Mouse (Mus musculus) midbrain, embryonic 12.5 days (tissue): ENCODE results near the gene Ufsp1. TPM values are rescaled to one million over a fixed set of nuclear protein-coding genes. Genes with fewer than 3 reads are reported as not detected.

Experiments used
- ATAC-seq: fragments of 200-750 bp; cut with Nextera tagmentation; 2 replicates; pipeline ENCODE4 v1.8.0; 2017; ENCODE audit warnings: low read depth, moderate TSS enrichment, moderate library complexity; ENCODE audit not compliant: low FRiP score
- H3K27ac ChIP-seq: fragments of 300-500 bp; sonication (generic); replicated peaks from 2 replicates; pipeline ENCODE4 v1.5.1; 2016; ENCODE audit warnings: mild to moderate bottlenecking
- H3K27me3 ChIP-seq: fragments of 300-500 bp; sonication (generic); 2 replicates; pipeline ENCODE4 v1.6.1; 2016; ENCODE audit warnings: mild to moderate bottlenecking
- H3K36me3 ChIP-seq: fragments of 300-500 bp; sonication (generic); 2 replicates; pipeline ENCODE4 v1.6.1; 2016
- H3K4me1 ChIP-seq: fragments of 300-500 bp; sonication (generic); 2 replicates; pipeline ENCODE4 v1.6.1; 2016
- H3K4me2 ChIP-seq: fragments of 300-500 bp; sonication (generic); replicated peaks from 2 replicates; pipeline ENCODE4 v1.6.1; 2016; ENCODE audit warnings: mild to moderate bottlenecking, moderate library complexity
- H3K4me3 ChIP-seq: fragments of 300-500 bp; sonication (generic); 2 replicates; pipeline ENCODE4 v1.5.1; 2016; ENCODE audit warnings: mild to moderate bottlenecking
- H3K9ac ChIP-seq: fragments of 300-500 bp; sonication (generic); replicated peaks from 2 replicates; pipeline ENCODE4 v1.6.1; 2016; ENCODE audit warnings: mild to moderate bottlenecking, moderate library complexity
- H3K9me3 ChIP-seq: fragments of 300-500 bp; sonication (generic); 2 replicates; pipeline ENCODE4 v1.6.1; 2016; ENCODE audit warnings: mild to moderate bottlenecking
- WGBS: fragments of 180-500 bp; shearing (Covaris S2); methylation state at CpG from one replicate; pipeline ENCODE4 v1.1.7; 2016; 5-methylcytosine and 5-hydroxymethylcytosine counted together
- polyA plus RNA-seq: library from polyadenylated mRNA; unstranded; fragments of >200 nt; fragmentation: Nextera tagmentation; extraction: Ambion mirVana; gene quantifications from 2 replicates; pipeline ENCODE4 v1.2.1, GENCODE M21; 2016

Gene Ufsp1
- polyA plus RNA-seq, 1 experiment from 2014 or later, result 8.0 TPM

GRCm38 (mm10) chr5:137315084-137315903 is 20.9 kb downstream of the Ufsp1 start:
- H3K9ac ChIP-seq, result peak overlapping the region; percentile 74
- no peaks in the 10 kb centered on the region for H3K9me3 ChIP-seq
- H3K4me3 ChIP-seq, result no peak overlapping the region
- peak overlapping the region; percentile 73; the same call in 1 of the 2 replicates for H3K4me2 ChIP-seq
- H3K4me1 ChIP-seq, result peaks cover 40% of the 10 kb centered on the region
- no peak; the same call in 1 of the 2 replicates for ATAC-seq
- WGBS, result 34% methylated on average over 30 of the region's 30 CpGs
- H3K27me3 ChIP-seq, result peaks cover 11% of the 10 kb centered on the region; the same call in 1 of the 2 replicates
- peaks cover 38% of the 10 kb centered on the region for H3K36me3 ChIP-seq
- peak overlapping the region; percentile 80; the same call in 1 of the 2 replicates for H3K27ac ChIP-seq

- Histone ChIP-seq H3K4me2 (no peak overlapping the region), H3K4me3 (no peak overlapping the region), H3K9ac (no peak overlapping the region), H3K27ac (no peak overlapping the region), H3K27me3 (peaks cover 11% of the 10 kb centered on the region; the same call in 1 of the 2 replicates), H3K4me1 (peaks cover 33% of the 10 kb centered on the region), H3K9me3 (no peaks in the 10 kb centered on the region), H3K36me3 (peaks cover 46% of the 10 kb centered on the region)
- 92% methylated on average over 8 of the region's 8 CpGs for WGBS
- ATAC-seq, result no peak
Measured at GRCm38 (mm10) chr5:137317361-137317760, 22.9 kb downstream of the Ufsp1 start.

GRCm38 (mm10) chr5:137318570-137318969 is 24.1 kb downstream of the Ufsp1 start:
- Histone ChIP-seq H3K4me3 (no peak overlapping the region), H3K27ac (no peak overlapping the region), H3K4me1 (peaks cover 21% of the 10 kb centered on the region), H3K4me2 (no peak overlapping the region), H3K27me3 (peaks cover 11% of the 10 kb centered on the region; the same call in 1 of the 2 replicates), H3K9me3 (no peaks in the 10 kb centered on the region), H3K36me3 (peaks cover 52% of the 10 kb centered on the region), H3K9ac (no peak overlapping the region)
- 89% methylated on average over 1 of the region's 1 CpGs for WGBS
- no peak for ATAC-seq

- Histone ChIP-seq H3K9ac (no peak overlapping the region), H3K4me1 (no peaks in the 10 kb centered on the region), H3K9me3 (no peaks in the 10 kb centered on the region), H3K27me3 (peaks cover 5% of the 10 kb centered on the region; the same call in 1 of the 2 replicates), H3K4me3 (no peak overlapping the region), H3K4me2 (no peak overlapping the region), H3K27ac (no peak overlapping the region), H3K36me3 (peaks cover 61% of the 10 kb centered on the region)
- WGBS, result 93% methylated on average over 3 of the region's 3 CpGs
- ATAC-seq, result no peak
Measured at GRCm38 (mm10) chr5:137320996-137321395, 26.6 kb downstream of the Ufsp1 start.

GRCm38 (mm10) chr5:137330910-137331309 is 36.5 kb downstream of the Ufsp1 start:
- Histone ChIP-seq H3K27ac (no peak overlapping the region), H3K9me3 (no peaks in the 10 kb centered on the region), H3K4me2 (no peak overlapping the region), H3K9ac (no peak overlapping the region), H3K27me3 (no peaks in the 10 kb centered on the region), H3K4me3 (no peak overlapping the region), H3K4me1 (peaks cover 11% of the 10 kb centered on the region), H3K36me3 (peaks cover 17% of the 10 kb centered on the region)
- WGBS, result 93% methylated on average over 7 of the region's 7 CpGs
- no peak for ATAC-seq

GRCm38 (mm10) chr5:137332857-137333511 is 38.6 kb downstream of the Ufsp1 start:
- H3K4me3 ChIP-seq, result peak overlapping the region; percentile 69
- H3K4me1 ChIP-seq, result peaks cover 11% of the 10 kb centered on the region
- no peaks in the 10 kb centered on the region for H3K9me3 ChIP-seq
- H3K27me3 ChIP-seq, result 0 out of 2 replicates have a peak, but pooled peaks cover 5% of the 10 kb centered on the region
- H3K4me2 ChIP-seq, result peak overlapping the region; percentile 95
- no peak; the same call in 1 of the 2 replicates for ATAC-seq
- H3K27ac ChIP-seq, result peak overlapping the region; percentile 76
- peaks cover 3% of the 10 kb centered on the region; the same call in 1 of the 2 replicates for H3K36me3 ChIP-seq
- WGBS, result 15% methylated on average over 15 of the region's 15 CpGs
- H3K9ac ChIP-seq, result peak overlapping the region; percentile 85

DNA sequence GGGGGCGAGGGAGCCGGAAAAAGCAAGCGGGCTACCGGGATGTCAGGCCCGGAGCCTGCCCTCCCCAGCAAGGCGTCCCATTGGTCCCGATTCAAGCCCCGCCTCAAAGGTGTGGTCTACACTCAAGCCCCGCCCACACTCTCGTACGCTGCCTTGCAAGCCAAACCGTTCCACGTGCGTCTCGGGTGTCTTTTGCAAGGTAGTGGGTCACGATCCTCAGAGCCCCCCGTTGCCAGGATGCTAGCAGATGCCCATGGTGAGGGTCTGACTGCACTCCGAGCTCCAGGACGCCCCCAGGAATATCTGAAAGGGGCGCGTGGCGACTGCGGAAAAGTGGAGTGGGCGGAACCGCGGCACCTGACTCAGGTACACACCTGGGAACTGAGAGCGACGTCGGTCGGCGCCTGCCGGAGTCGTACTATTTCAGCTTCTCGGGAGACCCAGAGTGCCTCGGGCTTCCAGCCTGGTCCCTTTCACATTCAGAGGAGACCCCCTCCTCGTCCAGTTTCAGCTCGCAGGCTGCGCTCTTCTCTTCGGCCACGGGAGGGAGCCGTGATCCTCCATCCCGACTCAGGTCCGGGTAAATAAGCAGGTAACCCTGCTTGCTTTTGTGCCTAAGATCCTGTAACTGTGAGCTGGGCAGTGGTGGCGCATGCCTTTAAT is 39.2 kb downstream of the Ufsp1 start, which contains the start of gene Slc12a9:
TSS of gene Slc12a9 (minus strand) at position 86 of the 663 bp plus-strand sequence.
- under 1% methylated on average over 44 of the region's 44 CpGs for WGBS
- H3K27ac ChIP-seq, result peak within 1 kb of the TSS; percentile 76
- ATAC-seq, result peak; percentile 87
- H3K4me2 ChIP-seq, result peak within 1 kb of the TSS; percentile 95
- 0 out of 2 replicates have a peak, but pooled peaks cover 5% of the 10 kb centered on the region for H3K27me3 ChIP-seq
- peaks cover 12% of the 10 kb centered on the region for H3K4me1 ChIP-seq
- H3K36me3 ChIP-seq, result 0 out of 2 replicates have a peak, but pooled peaks cover 3% of the 10 kb centered on the region
- peak within 1 kb of the TSS; percentile 69 for H3K4me3 ChIP-seq
- H3K9ac ChIP-seq, result peak within 1 kb of the TSS; percentile 85
- no peaks in the 10 kb centered on the region for H3K9me3 ChIP-seq

DNA sequence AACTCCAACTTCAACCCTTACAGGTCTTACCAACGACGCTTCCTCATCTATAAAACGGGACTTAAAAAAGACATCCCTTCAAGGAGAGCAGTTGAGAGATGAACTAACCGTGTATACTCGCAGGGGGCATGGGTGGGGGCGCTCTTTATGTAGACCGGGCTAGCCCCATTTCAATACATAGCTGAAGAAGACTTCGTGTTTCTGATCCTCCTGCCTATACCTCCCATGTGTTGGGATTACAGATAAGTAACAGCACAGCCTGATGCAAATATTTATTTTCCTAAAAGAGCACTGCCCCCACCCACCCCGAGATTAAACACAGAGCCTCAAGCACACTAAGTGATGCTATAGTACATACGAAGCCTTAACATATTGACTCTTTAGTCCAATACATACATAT is 39.9 kb downstream of the Ufsp1 start:
- Histone ChIP-seq H3K27me3 (0 out of 2 replicates have a peak, but pooled peaks cover 5% of the 10 kb centered on the region), H3K9ac (no peak overlapping the region), H3K9me3 (no peaks in the 10 kb centered on the region), H3K27ac (no peak overlapping the region), H3K4me1 (peaks cover 19% of the 10 kb centered on the region), H3K4me2 (peak overlapping the region; percentile 95; the same call in 1 of the 2 replicates), H3K4me3 (no peak overlapping the region), H3K36me3 (0 out of 2 replicates have a peak, but pooled peaks cover 3% of the 10 kb centered on the region)
- no peak for ATAC-seq
- WGBS, result 60% methylated on average over 10 of the region's 10 CpGs

GRCm38 (mm10) chr5:137335066-137335465 is 40.6 kb downstream of the Ufsp1 start:
- 0 out of 2 replicates have a peak, but pooled peaks cover 5% of the 10 kb centered on the region for H3K27me3 ChIP-seq
- H3K4me2 ChIP-seq, result no peak overlapping the region
- H3K9me3 ChIP-seq, result no peaks in the 10 kb centered on the region
- no peak for ATAC-seq
- H3K36me3 ChIP-seq, result 0 out of 2 replicates have a peak, but pooled peaks cover 3% of the 10 kb centered on the region
- H3K4me3 ChIP-seq, result no peak overlapping the region
- 66% methylated on average over 6 of the region's 6 CpGs for WGBS
- no peak overlapping the region for H3K27ac ChIP-seq
- H3K9ac ChIP-seq, result no peak overlapping the region
- peaks cover 26% of the 10 kb centered on the region for H3K4me1 ChIP-seq

GRCm38 (mm10) chr5:137337190-137337589 is 42.8 kb downstream of the Ufsp1 start:
- H3K4me1 ChIP-seq, result peaks cover 25% of the 10 kb centered on the region
- 48% methylated on average over 8 of the region's 8 CpGs for WGBS
- no peak overlapping the region for H3K4me2 ChIP-seq

GRCm38 (mm10) chr5:137338256-137338655 is 43.8 kb downstream of the Ufsp1 start:
- H3K9ac ChIP-seq, result peak overlapping the region; percentile 68
- 0% methylated on average over 19 of the region's 19 CpGs for WGBS
- peaks cover 14% of the 10 kb centered on the region for H3K4me1 ChIP-seq
- H3K4me3 ChIP-seq, result peak overlapping the region; percentile 40
- 0 out of 2 replicates have a peak, but pooled peaks cover 5% of the 10 kb centered on the region for H3K27me3 ChIP-seq
- H3K4me2 ChIP-seq, result peak overlapping the region; percentile 78
- peak overlapping the region; percentile 82 for H3K27ac ChIP-seq
- no peaks in the 10 kb centered on the region for H3K9me3 ChIP-seq
- peak; percentile 75 for ATAC-seq
- H3K36me3 ChIP-seq, result no peaks in the 10 kb centered on the region

More at GRCm38 (mm10) chr5:137337190-137337589, 42.8 kb downstream of the Ufsp1 start:
- Histone ChIP-seq H3K27me3 (0 out of 2 replicates have a peak, but pooled peaks cover 5% of the 10 kb centered on the region), H3K36me3 (no peaks in the 10 kb centered on the region), H3K9ac (no peak overlapping the region), H3K27ac (no peak overlapping the region), H3K9me3 (no peaks in the 10 kb centered on the region), H3K4me3 (no peak overlapping the region)
- ATAC-seq, result no peak
